Mouse (Mus musculus): ENCODE measurements around the gene Mfap4.

DNA sequence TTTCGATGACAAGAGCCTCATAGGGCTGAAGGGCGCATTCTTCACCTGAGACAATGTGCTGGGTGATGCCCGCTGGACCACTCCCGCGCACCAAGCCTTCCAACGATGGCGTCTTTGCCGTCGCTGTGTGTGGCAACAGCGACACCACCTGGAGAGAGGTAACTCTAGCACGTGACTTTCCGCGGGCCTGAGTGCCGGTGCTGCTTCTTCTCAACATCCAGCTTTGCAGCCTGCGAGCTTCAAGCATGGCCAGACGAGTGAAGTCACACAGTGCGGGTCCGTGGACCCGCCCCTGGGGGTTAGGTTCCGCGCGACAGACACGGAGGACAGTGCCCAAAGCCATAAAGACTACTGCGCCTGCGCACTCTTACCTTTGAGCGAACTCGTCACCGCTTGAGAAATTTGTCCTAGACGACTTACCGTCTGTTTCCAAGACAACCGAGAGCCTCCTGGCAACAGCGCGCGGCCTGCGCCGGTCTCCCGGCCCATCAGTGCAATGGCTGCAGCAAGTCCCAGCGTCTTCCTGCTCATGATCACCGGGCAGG lies 19.6 kb downstream of the Mfap4 start, which contains the start of gene B9d1:
- TF ChIP-seq CTCF (conservative IDR thresholded peaks at IDR 0.05 in 1 of 2, IDR thresholded peaks at IDR 0.05 in 1 of 2; ENCODE audit: low read depth in 2 of 2, low read length in 2 of 2) (peak; percentile 83 to 99), E2F4 (IDR thresholded peaks at IDR 0.05; ENCODE audit: insufficient replicate concordance, low read depth, low read length) (no peak), MAFK (IDR thresholded peaks at IDR 0.05; ENCODE audit: insufficient replicate concordance, low read length) (no peak), USF2 (conservative IDR thresholded peaks at IDR 0.05; ENCODE audit: low read depth, low read length) (peak; percentile 76), POLR2A (IDR thresholded peaks at IDR 0.05; ENCODE audit: low read depth, low read length) (peak; percentile 54; the same call in 1 of the 2 replicates), MXI1 (IDR thresholded peaks at IDR 0.05; ENCODE audit: low read depth, low read length) (peak; percentile 99), CHD1 (IDR thresholded peaks at IDR 0.05; ENCODE audit: low read depth, low read length) (no peak), EP300 (IDR thresholded peaks at IDR 0.05; ENCODE audit: low read length) (no peak), TCF12 (IDR thresholded peaks at IDR 0.05; ENCODE audit: low read depth, low read length) (0 out of 2 replicates have a peak, but pooled peaks have one; percentile 43), MYC (IDR thresholded peaks at IDR 0.05; ENCODE audit: low read depth, low read length) (peak; percentile 97), IRF4 (IDR thresholded peaks at IDR 0.05; ENCODE audit: low read depth, low read length) (no peak), POLR2AphosphoS2 (IDR thresholded peaks at IDR 0.05; ENCODE audit: low read depth, low read length) (no peak), NELFE (IDR thresholded peaks at IDR 0.05; ENCODE audit: low read depth, low read length) (peak; percentile 43; the same call in 1 of the 2 replicates), ELF1 (IDR thresholded peaks at IDR 0.05; ENCODE audit: low read depth, low read length) (peak; percentile 77)
